Mouse (Mus musculus) left cerebral cortex, adult 8-10 months (tissue): ENCODE data around the gene Parp3. TPM values are rescaled to one million over a fixed set of nuclear protein-coding genes. Genes with fewer than 3 reads are reported as not detected.
"Not testable (repeated sequence)": the region's sequence is repeated elsewhere in the genome, so short reads cannot be mapped to it uniquely, and the experiment has no call there.

Source experiments
- DNase-seq, 2 experiments: peaks; one replicate each; pipeline ENCODE4 v3.0.0; 2022; ENCODE audit warnings: low spot score in 2 of 2
- total RNA-seq, 4 experiments: library from RNA; stranded (reverse); gene quantifications; 2 replicates each; pipeline ENCODE4 v1.2.4; 2022

The Parp3 gene
- total RNA-seq: 1 to 10 TPM; 6.1 to 7.8 (median 7.0) TPM

GRCm38 (mm10) chr9:106476924-106477484 is at the start of gene Parp3:
Gene Parp3, minus strand, starts transcription at chr9:106476949.
- DNase-seq: peak; percentile 96 to 100

DNA sequence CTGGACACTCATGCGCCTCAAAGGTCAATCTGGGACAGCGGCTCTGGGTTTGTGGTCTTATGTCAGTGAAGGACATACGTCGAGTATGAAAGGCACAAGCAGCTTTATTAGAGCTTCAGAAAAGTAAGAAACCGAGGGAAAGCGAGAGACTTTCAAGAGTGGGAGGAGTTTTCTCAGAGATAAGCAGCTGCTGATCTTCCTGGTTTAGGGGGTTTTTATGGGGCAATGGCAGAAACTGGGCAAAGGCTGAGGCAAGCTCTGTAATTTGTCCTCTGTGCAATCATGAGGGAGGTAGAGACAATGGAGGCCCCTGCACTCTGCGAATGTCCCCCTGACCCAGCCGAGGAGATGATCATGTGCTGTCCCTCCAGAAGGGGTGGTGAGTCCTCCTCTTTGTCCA is 43.2 kb upstream of the Parp3 start:
- DNase-seq: no peak

- DNase-seq: no peak
These were observed 42.7 kb upstream of the Parp3 start for GRCm38 (mm10) chr9:106519433-106519832.

GRCm38 (mm10) chr9:106514273-106514672 is 37.5 kb upstream of the Parp3 start, which contains the start of gene Iqcf5:
Gene Iqcf5, plus strand, starts transcription at chr9:106514573.
- no peak for DNase-seq

- no peak for DNase-seq
These were observed 36.8 kb upstream of the Parp3 start for GRCm38 (mm10) chr9:106513566-106513965.

DNA sequence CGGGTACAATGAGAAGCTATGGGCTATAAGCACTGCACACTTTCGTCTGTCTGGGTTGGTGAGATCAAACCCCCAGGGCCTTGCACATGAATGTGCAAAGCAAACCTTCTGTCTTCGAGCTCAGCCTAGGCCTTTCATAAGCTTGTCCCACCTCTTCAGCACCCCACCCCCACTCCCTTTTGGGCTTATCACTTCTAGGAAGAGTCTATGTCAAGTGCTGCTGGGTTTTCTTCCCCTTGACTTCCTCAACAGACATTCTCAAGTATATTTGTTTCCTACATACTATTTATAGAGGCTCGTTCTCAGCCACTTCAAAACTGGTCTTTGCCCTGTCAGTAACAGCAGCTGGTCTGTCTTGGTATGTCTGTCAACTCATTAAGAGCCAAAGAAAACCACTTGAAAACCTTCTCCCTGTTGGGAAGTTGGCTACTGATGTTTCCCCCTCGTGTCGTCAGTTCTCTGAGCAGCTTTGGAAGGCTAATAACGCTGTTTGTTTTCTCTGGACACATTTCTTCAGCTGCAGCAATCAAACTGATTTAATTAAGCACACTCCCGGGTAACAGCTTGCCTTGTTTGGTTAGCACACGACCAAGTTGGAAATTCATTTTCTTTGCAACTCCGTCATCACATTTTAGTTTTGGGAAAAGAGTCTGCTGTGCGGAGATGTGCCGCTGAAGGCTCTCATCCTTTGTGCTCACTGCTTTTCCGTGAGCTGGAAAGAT is 36.1 kb upstream of the Parp3 start:
- no peak for DNase-seq

- no peak for DNase-seq
These were observed 32.6 kb upstream of the Parp3 start for GRCm38 (mm10) chr9:106509356-106509755.

GRCm38 (mm10) chr9:106504246-106504645 is 27.5 kb upstream of the Parp3 start:
- DNase-seq: no peak

- no peak for DNase-seq
These were observed 25.1 kb upstream of the Parp3 start for GRCm38 (mm10) chr9:106501846-106502245.

DNA sequence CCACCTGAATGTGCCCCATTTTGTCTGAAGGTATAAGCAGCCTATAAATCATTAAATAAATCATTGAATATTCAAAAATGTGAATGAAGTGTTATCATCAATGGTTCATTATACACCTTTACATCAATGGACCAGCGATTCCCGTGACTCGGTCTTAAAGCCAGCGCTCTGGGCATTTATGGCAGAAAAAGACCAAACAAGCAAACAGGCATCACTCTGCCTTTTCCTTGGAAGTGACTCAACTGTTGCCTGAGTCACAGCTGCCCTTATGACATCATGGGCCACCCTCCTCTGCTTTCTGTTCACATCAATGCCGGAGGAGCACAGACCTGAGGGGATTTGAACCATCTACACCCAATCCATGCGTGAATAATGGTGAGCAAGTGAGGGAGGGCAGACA is 22.9 kb upstream of the Parp3 start, which contains the start of gene Iqcf1:
Iqcf1 (plus strand) TSS at position 301 of the 400 bp plus-strand sequence.
- DNase-seq: no peak

DNA sequence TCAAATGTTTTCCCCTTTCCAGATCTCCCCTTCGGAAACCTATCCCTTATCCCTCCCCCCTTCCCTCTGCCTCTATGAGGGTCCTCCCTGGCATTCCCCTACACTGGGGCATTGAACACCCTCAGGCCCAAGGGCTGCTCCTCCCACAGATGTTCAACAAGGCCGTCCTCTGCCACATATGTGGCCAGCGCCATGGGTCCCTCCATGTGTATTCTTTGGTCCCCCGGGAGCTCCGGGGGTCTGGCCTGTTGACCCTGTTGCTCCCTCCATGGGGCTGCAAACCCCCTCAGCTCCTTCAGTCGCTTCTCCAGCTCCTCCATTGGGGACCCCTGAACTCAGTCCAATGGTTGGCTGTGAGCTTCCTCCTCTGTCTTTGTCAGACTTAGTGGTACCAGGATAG is 10.9 kb upstream of the Parp3 start:
- DNase-seq: not testable (repeated sequence)

GRCm38 (mm10) chr9:106485076-106485475 is 8.3 kb upstream of the Parp3 start:
- DNase-seq: no peak

DNA sequence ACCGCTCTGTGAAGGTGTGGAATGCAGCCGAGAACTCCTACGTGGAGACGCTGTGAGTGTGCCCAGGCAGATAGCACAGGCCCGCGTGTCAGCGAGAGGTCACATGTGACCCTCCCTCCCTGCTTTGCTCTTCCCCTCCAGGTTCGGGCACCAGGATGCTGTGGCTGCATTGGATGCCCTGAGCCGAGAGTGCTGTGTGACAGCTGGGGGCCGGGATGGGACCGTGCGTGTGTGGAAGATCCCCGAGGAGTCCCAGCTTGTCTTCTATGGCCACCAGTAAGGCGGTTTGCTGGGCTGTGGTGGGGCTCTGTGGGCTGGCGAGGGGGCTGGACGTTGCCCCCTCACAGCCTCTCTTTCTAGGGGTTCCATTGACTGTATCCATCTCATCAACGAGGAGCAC is 6.9 kb upstream of the Parp3 start:
- DNase-seq: no peak

DNA sequence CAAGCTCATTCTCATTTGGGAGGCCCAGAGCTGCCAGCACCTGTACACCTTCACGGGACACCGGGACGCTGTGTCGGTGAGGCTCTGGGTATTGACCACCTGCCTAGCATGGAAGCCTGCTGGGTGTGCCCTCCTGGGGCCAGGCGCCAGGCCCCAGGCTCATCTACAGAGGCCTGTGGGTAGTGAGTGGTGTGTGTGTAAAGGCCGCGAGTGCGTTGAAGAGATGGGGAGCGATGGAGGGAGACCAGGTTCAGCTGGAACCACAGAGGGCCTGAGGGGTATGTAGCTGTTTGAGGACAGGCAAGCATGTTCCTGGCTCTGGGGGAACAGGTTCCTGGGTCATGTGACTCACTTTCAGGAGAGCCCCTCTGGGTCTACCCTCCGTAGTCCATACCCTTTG is 6.4 kb upstream of the Parp3 start:
- DNase-seq: no peak

DNA sequence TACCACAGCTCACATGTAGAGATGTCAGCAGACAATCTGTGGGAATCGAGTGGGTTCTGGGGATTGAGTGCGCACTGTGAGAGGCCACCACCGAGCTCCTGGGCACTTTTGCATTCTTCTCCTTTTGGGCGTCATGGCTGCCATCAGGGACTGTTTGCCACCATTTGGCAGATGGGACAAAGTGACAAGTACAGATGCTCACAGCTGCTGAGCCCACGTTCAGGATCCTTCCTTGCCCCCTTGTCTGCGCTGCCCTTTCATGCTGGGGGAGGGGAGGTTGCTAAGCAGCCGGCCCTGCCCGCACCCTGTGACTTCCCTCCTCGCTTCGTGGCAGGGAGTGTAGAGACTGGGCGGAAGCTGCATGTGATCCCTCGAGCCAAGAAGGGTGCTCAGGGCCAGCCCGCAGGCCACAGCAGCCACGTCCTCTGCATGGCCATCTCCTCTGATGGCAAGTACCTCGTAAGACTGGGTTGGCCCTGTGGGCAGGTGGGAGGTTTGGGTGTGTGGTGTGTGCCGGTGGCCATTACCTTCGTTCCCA is 5.9 kb upstream of the Parp3 start:
- no peak for DNase-seq

GRCm38 (mm10) chr9:106481676-106482075 is 4.9 kb upstream of the Parp3 start:
- DNase-seq: no peak

- DNase-seq: no peak
These were observed 4.3 kb upstream of the Parp3 start for GRCm38 (mm10) chr9:106481075-106481474.

DNA sequence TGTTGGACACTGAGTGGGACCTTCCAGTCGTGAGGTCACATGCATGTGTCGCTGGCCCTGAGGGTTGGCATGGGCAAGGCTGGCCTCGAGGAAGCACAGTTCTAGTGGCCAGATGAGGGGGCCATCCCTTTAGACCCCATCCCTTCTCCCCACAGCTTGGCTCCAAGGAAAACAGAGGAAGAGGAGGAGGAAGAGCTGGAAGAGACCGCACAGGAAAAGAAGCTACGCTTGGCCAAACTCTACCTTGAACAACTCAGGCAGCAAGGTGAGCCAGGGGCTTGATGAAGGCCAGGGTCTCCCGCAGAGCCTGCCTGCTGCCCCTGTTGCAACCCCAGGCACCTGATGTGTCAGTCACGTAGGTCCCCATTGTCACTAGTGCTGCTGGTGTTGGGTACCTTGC is 3.8 kb upstream of the Parp3 start:
- DNase-seq: no peak

GRCm38 (mm10) chr9:106478101-106478500 is 1.4 kb upstream of the Parp3 start:
- DNase-seq: no peak

DNA sequence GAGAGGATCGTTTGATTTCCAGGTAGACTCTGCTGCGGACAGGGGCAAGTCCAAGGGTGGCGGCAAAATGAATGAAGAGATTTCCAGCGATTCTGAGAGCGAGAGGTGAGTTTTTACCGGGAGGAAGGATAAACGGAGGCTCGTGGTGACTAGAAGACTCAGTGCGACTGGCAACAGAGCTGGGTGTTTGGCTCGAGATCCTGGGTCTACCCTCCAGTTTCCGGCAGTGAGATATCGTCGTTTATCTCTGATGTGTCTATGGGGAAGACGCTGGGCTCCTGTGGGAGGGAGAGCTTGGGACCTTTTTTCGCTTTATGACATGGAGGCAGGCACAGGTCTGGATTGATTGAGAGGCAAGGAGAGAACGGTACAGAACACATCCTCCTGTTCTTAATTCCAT is 900 bp upstream of the Parp3 start:
- DNase-seq: no peak

DNA sequence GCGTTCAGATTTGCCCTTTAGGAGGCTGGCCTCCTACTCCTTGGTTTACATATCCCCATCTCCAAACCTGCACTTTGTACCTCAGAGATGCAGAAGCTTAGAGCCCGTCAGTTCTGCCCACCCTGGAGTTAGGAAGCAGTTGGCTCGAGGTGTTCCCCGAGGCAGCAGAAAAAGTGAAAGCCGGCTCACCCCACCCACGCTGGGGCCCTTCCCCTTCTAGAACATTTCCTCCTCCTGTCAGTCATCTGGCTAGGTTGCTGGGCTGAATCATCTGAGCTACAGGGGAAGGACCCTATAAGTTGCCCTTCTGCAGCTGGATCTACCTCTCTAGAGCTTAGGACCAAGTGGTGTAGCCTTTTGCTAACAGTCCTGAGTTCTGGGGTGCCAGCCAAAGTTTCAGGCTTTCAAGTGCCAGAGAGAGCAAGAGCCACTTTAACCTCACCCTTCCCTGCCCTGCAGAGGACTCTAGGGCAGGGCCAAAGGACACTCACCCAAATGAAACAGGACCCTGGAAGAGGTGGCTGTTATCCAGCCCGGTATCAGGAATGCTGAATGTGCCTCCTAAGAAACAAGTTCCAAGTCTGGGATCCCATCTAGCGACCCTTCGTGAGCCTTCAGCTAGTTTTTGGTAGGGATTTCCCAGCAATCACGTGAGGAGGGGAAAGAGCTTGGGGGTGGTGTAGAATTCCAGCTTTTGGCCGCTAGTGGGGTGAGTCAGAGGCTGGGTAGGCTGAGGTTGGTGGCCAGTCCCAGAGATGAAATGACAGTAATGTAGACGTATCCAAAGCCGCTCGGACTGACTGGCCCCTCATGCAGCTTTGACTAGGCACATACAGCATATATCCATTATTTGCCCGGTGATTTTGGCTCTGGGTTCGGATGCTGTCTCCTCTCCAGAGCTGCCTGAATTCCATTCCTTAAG is 486 bp downstream of the Parp3 start:
- peak; percentile 16 to 50 for DNase-seq

GRCm38 (mm10) chr9:106475663-106476001 is 1.1 kb downstream of the Parp3 start, which contains the start of gene Rrp9:
Gene Rrp9, plus strand, starts transcription at chr9:106475963.
- peak; percentile 2 to 13 for DNase-seq
